Mouse (Mus musculus) lung, postnatal 10 days (tissue): ENCODE measurements around the gene Tet2.

Experiments used
- DNase-seq: peaks from one replicate; pipeline ENCODE4 v3.0.0; 2021

Gene Tet2

DNA sequence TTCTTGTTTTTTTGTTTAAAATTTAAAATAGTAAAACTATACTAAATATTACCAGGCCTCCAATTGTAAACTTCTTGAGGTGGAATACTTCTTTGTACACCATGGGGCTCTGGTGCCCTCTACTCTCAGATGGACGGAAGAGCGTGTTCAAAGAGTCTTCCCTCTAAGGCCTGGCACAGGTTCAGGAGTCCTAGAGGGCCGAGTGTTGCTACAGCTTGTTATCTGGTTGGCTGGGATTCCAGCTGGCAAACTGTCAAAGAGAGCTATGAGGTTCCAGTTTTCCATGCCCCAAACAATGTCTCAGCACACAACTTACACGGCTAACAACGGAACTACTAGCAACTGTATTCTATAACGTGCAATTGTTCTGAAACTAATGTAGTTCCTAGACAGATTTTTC is 28.8 kb downstream of the Tet2 start:
- DNase-seq = peak; percentile 86

DNA sequence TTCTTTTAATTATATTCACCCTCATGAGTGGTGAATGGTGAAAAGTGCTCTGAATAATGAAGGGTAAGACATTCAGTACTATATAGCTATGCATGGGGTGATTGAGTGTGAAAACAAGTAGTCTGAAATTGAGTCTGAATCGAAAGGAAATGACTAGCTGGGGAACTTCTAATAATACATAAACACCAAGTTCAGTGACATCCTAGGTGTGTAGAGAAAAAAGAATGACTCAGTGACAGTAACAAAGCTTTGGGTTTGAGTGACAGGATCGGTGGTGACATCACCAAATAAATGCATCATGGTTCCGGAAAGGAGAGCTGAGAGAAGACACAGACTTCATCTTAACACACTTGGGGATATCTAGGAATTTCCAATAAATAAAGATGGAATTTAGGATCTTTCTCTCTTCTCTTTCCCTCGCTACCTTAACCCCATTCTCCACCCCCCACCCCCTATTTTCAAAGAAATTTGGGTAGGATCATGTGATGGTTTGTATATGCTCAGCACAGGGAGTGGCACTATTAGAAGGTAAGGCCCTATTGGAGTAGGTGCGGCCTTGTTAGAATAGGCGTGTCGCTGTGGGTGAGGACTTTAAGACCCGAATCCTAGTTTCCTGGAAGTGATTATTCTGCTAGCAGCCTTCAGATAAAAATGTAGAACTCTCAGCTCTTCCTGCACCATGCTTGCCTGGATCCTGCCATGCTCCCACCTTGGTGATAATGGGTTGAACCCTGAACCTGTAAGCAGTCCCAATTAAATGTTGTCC is 29.6 kb downstream of the Tet2 start:
- no peak for DNase-seq

DNA sequence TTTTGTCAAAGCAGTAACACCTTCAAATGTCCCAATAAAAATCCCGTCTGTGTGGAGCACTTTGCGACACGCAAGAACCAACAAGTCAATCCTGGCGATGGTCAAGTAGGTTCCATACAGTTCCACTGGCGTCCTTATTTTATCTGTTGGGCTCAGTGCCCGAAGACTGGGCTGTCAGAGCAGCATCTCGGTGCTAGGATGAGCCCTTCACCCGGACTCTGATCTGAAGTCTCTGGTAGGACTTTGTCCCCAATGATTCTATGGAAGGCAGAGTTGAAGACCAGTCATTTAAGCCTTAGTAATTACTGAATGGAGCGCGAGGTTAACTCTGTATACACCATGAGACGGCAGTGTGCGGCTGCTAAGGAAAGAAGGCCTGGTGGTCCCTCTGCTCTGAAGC is 30.6 kb downstream of the Tet2 start:
- DNase-seq = no peak

DNA sequence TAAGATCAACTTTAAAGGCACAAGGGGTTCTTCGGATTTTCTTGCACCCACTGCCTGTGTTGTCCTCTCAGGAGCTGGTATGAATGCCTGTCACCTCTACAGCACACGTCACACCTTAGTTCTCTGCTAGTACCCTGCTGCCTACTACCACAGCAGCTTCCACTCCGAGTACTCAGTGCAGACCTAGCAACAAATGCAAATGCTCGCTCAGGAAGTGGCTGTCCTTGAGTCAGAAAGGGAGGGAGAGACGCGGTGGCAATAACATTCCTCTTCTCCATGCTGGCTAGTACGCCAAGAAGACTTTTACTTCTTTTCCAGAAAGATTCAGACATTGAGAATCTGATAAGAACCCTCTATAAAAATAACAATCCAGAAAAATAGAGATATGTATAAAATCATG is 31.5 kb downstream of the Tet2 start:
- no peak for DNase-seq

DNA sequence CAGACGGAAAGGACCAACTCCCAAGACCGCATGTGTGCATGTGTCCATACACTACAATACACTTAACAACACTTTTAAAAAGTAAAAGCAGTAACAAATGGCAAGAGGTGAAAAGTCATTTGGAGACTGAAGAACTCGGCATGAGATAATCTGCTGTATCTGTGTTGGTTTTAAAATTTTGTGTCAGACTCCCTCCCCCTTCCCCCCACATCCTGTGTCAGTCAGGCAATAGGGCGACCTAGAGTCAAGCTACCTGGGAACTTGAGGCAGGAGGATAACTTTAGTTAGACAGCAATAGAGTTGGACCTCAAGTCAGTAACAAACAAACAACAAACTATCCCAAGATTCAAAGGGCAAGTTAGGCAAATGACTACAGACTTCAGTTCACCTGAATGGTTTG is 34.6 kb downstream of the Tet2 start:
- no peak for DNase-seq

DNA sequence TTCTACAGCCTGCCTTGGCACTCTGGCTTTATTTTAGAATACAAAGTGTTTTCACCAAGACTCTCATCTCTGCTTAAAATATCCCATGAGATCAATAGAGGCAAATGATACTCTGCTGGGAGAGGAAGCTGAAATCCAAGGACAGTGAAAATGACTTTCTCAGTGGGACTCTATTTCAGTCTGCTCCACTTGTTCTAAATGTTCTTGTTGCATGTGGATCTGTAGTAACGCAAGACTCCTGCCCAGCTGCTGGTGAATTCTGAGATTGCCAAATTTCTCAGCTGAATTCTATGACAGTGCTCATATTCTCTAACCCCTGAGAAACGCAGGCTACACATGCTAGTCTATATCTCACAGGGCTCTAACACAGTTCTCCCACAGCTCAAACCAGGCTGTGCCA is 35.1 kb downstream of the Tet2 start:
- no peak for DNase-seq

DNA sequence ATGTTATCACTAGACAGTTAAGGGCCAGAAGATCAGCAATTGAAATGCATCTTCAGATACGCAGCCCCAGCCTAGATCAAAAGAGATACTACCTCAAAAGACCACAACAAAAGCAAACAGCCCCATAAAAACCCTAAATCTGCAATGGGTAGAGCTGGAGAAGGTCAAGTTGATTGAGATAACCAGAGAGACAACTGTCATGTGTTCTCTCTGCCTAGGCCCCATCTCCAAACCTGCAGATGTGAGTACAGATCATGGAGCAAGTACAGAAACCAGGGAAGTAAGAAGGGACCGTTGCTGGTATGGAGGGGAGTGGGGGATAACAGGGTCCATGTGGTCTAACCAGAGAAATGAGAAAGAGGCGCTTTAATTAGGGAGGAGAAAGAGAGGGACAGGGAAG is 36.1 kb downstream of the Tet2 start:
- DNase-seq = no peak

DNA sequence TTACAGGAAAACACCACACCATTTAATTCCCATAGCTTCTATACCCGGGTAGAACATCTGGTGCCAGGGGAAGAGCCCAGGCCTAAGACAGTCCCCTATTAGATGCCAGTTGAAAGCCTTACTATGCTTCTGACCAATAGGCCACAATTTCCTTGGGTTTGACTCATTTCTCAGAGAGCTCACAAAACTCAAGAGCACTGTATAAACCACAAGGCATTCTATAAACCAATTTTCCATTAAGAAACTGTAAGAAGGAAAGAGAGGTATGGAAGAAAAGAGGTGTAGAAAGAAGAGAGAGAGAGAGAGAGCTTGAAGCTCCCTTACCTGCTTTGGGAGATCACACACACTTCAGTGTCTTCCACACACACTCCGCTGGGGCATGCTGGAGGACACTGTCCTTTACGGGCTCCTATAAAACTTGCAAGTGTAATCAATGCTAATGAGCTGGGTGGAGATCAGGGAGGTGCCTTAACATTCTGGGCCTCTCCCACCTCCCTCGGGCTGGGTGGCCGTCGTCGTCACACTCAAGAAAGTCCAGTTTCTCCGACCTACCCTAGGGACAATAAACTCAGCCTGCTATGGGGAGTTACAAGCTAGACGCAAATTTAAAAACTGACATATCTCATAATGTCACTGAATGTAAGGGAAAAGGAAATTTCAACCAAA is 38.5 kb downstream of the Tet2 start:
- no peak for DNase-seq

DNA sequence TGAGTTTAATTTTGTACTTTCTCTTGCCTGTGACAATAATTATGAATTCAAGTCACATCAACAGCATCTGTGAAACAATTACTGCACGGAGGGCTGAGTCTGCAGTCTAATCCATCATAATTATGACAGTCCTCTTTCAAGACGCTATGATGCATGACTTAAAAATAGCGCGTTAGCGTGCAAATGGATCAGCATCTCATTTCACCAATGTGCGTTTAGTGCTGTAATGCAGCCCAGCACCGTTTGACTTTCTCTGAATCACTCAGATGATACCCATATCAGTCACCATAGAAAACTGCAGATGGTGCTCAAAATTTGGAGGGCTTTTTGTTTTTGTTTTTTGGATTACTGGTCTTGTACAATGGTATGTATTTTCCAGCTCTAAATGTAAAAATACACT is 48.0 kb downstream of the Tet2 start:
- DNase-seq = no peak

DNA sequence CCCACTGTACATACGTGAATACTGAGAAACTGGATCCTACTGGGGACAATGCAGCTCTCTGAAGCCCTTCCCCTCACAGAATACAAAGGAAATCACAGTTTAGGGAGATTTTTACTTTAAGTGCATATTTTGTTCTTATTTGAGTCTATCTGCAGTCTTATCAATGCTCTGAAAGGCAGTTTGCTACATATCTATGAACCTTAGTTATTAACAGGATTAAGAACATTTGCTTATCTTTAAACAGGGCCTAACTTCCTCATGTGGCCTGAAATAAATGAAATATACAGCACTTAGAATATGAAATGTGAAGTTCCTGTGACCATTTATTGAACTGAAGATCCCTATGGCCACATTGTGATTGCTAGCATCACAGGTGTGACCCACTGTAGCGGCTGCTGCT is 53.6 kb downstream of the Tet2 start:
- DNase-seq = no peak

DNA sequence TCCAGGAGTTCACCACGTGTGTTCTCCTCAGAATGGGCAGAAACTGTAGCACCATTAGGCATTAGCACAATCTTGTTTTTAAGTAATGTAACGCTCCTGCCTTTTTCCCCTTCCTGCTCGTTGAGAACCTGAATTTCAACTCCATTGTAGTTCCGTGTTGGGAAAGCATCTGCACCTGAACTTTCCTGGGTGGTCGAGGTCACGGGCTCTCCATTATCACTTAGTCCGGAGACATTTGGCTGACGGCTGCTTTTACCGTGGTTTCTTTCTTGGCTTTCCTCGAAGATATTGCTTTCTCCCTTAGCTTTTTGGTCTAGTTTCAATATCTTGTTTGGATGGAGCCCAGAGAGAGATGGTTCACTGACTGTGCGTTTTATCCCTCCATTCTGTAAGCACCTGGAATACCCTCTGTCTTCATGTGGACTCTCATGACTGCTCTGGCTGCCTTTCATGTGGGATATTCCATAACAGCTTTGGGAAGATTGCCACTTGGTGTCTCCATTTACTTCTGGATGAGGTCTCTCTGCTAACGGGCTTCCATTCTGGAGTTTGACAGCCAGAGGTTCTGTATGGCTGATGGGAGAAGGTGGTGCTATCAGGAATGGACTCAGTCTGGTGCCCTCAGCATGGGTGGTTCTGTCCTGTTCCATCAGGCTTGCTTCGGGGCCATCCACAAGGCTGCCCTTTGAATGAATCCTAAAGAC is 56.8 kb downstream of the Tet2 start:
- no peak for DNase-seq

DNA sequence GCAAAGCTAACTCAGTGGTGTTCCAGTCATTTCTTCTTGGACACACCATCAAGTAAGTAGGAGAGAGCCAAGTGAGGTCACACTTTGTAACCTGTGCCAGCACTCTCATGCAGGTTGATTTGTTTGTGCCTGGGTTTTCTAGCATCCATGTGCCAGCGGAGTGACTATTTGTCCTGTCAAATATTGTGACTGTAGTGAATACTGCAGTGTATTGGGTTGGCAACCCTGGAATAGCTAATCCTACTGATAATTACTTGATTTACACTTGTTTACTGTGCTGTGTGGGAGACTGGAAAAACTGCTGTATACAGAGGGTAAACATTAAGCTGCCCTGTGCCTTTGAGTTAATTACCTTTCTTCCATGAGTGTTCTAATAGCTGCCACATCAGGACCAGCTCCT is 62.1 kb downstream of the Tet2 start:
- no peak for DNase-seq

DNA sequence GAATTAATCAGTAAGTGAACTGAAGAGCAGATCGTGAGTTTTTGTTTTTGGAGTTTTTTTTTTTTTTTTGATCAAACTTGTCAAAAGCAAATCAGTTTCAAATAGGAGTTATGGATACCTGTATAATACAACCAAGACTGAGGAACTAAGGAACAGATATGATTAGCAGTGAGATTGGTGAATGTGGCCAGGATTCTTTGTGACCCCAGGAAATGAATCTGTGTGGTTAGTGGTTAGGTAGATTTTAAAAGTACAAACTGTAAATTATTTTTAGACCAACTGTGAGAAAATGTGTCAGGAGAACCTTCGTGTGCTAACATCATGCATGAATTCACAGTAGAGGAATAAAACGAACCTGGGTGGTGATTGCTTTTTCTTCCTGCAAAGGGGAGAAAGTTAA is 66.0 kb downstream of the Tet2 start:
- DNase-seq = no peak

DNA sequence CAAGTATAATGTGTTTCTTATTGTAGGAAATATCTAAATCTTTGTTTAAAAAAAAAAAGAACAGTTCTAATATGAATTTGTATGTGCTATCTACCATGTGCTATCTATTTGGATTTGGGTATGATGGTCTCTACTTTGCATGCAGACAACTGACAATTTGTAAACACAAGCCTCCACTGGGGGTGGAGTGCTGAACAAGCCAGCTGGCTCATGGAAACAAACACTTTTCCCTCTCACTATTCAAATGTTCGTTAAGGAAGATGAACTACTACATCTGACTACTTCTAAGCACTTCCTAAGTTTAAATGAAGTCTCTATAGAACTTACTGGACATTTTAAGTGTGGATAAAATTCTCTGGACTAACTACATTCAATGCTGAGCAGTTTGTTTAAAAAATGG is 71.2 kb downstream of the Tet2 start:
- DNase-seq = peak; percentile 12

DNA sequence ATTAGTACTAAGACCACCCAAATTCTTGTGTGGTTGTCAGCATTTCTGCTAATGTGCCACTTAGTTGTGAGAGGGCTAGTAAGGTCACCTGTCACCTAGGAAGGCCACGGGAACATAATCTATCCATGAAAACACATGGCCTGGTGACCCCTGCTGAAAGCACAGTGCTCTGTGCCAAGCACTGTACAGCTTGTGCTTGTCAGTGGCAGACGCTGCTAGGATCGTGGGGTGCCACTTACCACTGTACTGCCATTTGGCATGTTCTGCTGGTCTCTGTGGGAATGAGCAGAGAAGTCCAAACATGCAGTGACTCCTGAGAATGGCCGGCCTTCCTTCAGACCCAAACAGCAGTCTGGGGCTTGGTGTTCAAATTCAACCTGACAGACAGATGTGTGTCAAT is 73.8 kb downstream of the Tet2 start:
- no peak for DNase-seq

DNA sequence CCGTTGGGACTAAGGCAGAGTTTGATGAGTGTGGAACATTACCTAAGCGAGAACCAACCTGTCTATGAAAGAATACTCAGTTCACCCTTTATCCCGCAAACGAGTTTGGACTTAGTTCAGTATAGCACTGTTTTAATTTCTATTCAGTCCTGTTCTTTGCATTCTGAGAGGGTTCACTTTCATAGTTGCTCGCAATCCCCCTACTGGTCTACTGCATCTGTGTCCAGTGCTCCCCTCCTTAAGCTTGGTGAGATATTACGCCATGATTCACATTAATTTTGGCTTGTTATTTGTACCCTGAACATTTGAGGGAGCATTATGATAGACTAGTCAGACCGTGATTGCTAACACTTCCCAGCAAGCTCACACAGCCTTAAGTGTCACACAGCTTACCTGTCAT is 76.1 kb downstream of the Tet2 start:
- DNase-seq = no peak

DNA sequence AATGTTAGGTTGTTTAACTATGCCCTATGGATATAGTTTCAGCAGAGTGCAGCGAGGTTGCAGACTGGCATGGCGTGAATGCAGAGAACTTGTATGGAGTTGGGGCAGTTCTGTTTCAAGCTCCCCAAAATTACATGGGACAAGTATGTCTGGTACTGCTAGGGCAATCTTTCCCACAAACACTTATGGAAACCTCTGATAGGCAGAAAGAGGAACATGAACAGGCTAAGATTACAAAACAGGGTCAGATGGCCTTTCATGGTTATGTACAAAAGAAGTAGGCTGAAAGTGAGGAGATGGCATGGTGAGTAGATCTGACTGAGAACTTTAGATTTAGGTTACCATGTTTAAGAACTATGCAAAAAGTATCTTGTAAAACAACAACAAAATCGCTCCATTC is 81.7 kb downstream of the Tet2 start:
- DNase-seq = no peak

DNA sequence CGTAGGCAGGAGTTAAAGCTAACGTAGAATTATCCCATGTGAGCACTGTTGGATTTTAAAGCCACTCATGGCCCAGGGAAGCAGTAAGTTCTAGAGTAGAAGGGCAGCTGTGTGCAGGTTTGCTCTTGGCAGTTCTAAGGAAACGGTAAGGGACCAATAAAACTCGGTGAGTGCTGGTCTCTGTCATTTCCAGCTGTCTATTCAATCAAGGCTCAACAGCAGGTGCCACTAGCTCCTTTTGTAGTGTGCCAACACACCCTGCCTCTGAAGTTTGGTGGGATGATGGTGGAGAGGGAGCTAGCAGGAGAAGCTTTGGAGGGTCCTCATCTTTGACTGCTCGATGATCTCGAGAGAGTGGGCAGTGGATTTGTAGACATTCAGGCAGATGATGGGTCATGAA is 82.5 kb downstream of the Tet2 start:
- DNase-seq = no peak

DNA sequence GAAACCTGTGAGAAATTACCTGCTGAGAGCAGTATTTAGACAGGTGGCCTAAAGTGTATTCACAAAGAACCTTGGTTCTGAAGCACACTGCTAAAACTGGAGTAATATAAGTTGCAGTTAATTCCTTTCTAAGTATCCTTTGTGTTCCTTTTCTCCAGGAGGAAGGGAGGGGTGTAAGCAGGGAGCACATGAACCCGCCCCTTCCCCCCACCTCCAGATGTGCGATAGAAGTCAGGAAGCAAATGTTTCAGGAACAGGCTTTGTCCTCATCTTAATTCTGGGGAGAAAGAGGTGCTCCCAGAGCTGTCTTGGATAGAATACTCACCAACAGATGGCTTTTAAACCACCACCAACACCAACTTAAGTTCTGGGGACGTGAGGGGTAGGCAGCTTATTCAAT is 82.9 kb downstream of the Tet2 start:
- no peak for DNase-seq

DNA sequence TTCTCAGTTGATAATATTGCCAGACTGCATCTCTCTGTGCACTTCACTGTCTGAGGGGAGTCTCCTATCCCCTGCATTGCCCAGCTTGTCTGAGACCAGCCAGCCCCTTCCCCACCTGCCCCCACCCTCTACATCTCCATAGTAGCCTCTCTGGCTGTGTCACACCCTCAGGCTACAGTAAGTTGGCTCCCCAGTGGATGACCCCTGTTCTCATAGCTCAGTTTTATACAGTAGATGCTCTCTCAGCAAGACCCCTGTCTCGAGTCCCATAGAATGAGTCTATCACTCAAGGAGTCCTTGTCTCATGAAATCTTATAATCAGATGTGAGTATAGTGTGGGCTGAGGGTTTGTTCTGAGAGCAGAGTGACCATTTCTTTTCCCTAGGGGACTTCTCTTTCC is 85.8 kb downstream of the Tet2 start:
- no peak for DNase-seq

DNA sequence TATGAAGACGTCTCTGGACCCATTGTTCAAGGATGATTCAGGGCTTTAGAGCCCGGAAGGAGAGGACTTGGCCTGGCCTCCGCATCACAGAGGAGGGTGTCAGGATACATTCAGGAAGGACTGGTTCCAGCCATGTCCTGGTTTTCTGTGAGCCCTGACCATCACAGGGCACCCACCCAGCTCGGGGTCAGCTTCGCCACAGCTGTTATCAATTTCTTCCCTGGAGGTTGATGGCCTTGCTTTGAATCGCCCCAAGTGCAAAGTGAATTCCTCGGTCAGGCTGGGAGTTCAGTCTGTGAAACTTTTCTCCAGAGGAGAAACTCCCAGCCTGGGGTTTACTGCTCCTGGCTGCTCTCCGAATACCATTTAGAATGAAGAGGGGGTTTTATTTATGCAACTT is 91.0 kb downstream of the Tet2 start:
- DNase-seq = no peak

DNA sequence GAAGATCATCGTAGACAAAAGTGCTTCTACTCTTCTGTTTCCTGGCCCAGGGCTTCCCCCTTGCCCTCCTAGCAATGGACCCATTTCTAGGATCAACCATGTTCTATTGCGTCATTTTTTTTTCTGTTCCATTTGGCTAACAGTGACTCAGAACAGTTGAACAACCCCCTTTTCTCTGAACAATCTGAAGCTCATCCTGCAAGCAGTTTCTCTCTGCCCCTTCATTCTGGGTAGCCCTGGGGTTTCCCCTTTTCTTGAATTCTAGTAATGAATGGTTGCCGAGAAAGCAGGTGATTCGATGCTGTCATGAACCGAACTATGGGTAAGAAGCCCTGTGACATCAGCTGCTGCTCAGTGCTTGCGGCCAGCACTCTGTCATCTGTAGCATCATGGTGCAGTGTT is 108.0 kb downstream of the Tet2 start:
- DNase-seq = no peak

DNA sequence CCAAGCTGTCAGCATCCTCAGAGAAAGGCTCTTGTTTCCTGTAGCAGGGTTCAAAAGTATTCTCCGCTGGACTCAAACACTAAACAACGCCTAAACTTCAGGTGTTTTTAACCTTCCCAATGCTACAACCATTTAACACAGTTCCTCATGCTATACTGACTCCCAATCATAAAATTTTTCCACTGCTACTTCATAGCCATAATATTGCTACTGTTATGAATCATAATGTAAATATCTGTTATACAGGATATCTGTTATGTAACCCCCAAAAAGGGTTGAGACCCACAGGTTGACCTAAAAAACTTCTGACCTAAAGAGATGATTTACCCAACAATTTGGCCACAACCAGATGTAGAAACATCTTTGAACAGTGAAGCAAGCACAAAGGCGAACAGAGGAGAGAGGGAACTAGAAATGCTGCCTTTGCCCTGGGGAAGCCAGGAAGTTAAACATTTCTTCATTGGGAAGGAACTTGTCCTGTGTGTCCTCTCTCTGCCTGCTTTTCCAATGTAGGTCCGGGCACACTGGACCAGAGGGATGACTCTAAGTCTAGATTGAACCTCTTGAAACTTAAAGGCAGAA is 108.6 kb downstream of the Tet2 start:
- DNase-seq = no peak

DNA sequence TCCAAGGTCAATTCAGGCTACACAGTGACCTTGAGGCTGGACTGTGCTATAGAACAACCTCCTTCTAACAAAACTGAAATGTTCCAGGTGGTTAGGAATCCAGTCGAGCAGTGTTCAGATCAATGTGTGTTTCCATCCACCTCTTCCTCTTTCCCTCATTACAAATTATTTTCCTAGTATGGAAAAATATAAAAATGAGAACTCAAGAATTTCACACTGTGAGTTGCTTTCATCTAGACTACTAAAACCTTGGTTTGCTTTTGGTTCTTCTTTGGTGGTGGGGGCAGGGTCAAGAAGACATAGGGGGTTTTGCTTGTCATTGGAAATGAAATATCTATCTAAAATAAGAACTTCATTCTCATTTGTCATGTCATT is 109.2 kb downstream of the Tet2 start:
- no peak for DNase-seq
